Mouse (Mus musculus): ENCODE measurements around the gene Commd2.

Commd2 gene

DNA sequence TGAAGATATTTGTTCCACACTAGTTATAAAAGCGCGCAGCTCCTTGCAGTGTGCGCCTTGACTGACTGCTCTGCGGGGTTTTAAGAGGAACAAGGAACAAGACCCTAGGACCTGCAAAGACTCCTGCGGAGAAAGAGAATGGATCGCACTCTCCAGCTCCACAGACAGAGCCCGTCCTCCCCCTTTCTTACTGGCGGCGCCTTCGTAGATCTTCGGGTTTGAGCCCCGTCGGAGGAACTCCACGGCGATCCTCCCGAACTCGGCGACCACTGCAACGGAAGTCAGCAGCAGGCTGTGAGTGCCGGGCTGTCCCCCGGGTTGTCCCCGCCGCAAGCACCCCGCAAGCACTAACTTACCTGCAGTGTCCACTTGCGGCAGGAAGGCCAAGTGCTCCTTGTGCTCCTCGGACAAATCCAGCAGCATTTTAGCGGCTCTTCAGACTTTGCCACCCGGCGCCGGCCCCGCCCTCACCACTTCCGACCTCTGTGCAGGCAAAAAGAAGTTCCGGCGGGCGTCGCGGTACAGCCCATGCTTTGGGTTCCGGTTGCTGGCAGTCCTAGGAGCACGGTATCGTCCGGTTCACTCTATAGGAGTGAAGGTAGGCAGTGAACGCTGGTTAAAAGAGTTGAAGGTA lies at the start of gene Commd2:
Gene Commd2 (minus strand): TSS at position 485 of the 634 bp plus-strand sequence.
- DNase-seq = peak; percentile 91

DNA sequence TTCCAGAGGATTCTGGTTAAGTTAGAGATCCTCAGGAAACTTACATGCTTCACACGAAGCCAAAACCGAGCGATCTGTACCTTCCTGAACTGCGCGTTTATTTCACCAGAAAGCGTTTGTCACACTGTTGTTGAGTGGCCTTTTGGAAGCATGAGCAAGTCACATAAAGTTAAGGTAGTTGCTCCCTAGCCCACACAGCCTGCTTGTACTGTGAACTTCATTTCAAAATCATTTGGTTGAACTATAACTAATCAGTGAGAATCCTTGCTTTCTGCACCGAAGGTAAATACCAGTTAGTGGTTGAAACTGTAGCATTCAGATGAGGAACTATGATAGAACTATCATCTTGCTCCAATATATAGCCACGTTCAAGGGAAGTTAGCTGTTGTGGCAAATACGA lies 45.3 kb upstream of the Commd2 start:
- no peak for DNase-seq

DNA sequence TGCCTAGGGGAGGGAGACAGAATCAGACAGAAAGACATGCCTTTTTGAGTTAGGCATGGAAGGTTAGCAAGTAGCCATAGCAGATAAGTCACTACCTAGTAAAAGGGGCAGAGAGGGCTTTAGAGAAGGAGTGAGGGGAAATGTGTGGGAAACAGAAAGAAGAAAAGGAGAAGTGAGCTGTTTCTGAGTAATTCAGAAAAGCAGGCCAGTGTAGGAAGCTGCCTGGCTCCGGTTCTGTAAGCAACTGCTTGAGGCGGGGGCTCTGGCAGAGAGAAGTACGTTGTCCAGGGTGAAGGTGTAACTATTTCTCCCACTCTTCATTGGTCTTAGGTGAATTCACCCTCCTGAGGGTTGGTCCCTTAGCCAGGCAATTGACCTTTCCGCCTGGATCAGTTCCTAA lies 44.7 kb upstream of the Commd2 start:
- no peak for DNase-seq

DNA sequence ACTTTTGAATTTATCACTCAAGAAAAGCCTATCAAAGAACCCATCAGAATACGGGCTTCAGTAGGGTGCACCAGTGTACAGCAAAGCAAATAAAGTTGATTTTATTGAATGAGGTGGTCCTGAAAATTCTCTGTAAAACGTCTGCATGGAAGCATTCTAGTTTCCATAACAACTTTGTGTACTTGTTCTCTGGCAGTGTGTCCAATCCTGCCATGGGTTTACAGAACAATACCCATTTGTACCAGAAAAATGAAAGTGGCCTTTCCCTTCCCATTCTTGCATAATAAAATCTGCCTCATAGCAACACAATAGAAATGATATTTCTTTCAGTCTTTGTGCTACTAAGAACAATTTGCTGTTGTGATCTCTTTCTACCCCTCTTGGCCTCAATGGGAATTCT lies 41.2 kb upstream of the Commd2 start, which contains the start of gene Ankub1:
Gene Ankub1 (minus strand): TSS at position 81 of the 400 bp plus-strand sequence.
- DNase-seq = no peak

DNA sequence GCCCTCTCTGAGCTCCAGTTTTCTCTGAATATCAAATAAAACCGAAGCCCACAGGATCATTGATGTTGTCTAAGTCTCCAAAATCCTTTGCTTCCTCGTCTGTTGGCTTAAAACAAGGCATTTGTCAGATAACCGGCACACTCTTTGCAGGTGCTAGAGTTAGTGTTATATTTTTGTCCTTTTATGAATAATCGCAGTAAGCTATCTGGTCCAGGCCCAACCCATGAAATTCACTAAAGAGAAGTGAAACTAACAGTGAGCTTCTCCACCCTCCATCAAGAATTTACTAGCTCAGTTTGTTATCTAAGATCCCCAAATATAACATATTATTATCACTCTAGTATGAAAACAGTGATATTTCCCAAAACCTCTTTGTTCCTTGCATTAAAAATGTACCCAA lies 40.3 kb upstream of the Commd2 start:
- DNase-seq = no peak

DNA sequence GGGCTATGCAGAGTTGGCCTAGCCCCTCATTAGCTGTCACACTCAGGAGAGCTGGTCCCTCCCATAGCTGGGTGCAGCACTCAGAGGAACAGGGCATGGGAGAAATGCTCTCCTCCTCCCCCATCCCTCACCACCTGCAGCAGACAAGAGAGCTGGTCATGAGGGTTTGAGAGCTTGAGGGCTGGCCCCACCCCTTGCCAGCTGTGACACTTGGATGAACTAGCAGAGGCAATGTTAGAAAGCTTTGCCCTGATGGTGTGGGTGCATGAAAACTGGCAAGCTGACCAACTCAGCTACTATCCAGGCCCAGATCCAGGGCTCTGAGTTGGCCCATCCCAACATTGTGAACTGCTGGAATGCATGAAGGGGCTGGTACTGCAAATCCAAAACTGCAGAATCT lies 26.3 kb upstream of the Commd2 start:
- DNase-seq = no peak

DNA sequence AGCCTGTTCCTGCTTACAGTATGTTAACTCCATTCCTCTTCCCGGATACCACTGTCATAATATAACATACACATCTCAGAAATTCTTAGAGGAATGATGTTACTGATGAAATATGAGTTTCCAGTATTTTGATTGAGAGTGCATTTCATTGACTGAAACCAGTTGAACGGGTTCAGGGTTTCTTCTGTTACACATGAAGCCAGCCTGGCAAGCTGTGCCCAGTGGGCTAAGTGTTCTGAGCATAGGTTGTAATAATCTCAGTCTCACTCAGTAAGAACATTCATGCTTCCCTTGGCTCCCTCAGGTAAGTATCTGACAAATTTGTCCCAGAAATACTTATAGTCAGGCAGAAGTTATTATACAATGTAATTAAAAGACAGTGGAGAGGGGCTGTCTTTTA lies 22.6 kb upstream of the Commd2 start:
- no peak for DNase-seq

DNA sequence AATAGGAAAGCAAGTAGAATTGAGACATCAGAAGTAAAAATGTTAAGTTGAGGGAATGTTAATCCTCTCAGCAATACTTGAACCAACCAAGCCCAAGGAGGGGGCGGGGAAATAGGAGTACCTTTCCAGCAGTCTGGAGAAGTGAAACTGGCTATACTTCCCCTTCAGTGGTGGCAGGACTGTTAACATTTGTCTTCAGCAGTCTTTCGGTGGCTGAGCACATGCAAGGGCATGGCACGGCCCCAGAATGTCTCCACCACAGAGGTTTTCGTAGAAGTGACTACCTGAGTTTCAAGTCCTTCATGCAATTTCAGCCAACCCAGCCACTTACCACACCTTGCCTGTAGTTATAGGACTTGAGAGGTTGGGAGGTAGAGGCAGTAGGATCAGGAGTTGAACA lies 22.1 kb upstream of the Commd2 start:
- DNase-seq = no peak

DNA sequence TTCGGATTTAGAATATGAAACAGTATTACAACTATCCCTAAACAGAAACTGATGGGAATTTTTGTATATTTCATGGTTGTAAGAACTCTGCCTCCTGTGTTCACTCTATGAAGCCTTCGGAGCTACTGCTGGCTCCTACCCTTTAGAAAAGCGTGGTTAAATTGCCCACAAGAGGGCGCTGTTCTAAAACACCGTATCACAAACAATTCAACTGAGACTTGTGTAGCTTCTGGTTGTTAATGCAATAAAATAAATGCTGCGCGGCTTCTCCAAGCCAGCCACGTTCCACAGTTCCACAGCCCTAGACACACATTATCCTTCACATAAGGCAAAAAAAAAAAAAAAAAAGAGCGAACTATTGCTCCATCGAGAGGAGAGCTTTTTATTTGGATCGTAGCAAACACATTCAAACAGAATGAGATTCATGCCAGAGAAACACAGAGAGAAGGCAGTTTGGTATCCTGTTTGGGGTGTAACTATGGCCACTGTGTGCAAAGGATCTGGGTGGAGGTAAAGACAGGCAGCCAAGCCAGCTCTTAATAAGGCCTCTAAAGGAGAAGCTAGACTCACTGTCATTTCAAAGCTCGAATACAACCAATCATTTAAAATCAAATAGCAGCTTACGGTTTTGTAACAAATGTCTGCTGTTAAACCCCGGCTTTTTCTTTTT lies 15.7 kb upstream of the Commd2 start:
- peak; percentile 56 for DNase-seq

DNA sequence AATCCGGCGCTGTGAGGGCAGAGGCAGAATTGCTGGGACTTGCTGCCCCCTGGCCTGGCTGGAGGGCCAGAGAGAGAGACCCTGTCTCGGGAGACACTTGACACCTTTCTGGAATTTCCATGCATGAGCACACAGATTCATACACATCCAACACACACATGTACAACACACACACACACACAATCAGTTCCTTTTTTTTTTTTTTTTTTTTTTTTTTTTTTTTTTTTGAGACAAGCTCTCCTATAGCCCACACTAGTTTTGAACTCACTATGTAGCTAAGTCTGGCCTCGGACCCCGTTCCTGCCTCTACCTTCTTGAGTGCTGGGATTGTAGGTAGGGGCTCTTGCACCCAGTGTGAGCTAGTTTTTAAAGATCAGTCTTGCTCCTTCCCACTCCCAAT lies 14.4 kb upstream of the Commd2 start:
- no peak for DNase-seq

DNA sequence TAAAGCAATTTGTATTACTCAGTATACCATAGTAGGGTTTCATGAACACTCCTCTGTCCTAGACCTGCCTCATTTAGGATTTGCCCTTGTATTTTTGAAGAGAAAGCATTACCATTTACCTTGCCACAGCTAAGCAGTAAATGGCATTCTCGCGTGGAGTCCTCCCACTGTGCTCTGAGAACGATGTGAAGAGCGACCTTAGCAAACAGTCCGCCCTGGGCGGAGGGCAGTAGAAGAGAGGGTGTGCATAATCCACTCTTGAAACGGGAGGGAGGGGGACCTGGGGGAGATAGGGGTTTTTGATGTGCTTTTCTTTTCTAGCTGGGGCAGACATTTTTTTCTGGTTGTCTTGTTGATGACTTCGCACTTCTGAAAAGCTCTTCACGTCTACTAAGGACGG lies 13.2 kb upstream of the Commd2 start:
- DNase-seq = no peak

DNA sequence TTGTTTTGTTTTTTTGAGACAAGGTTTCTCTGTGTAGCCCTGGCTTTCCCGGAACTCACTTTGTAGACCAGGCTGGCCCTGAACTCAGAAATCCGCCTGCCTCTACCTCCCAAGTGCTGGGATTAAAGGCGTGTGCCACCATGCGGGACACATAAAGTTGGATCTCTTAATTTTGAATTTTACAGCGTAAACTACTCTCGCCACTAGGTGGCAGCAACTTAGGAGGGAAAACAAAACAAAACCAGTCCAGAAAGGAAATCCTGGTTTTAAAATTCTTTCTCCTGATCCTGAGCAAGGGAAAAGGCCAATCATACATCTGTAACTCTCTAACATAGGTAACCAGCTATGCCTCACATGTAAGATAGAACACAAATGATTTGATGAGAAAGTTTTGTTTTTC lies 12.2 kb upstream of the Commd2 start:
- peak; percentile 44 for DNase-seq

DNA sequence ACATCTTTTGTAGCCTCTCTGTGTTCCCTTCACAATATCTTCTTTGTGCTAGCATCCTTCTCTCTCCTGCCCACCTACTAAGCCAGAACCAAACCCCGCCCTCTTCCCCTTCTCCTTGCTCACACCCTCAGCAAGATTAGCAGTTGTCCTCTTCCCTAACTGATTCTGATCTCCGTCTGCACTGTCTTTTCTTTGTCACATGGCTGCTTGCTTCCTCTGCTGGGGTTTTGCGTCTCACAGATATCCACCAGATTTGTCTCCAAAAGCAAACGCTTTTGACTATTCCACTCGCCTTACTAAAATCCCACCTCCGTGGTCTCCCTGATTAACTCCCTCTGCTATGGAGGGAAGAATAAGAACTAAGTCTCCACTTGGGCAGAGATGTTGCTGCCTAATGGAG lies 7.1 kb upstream of the Commd2 start:
- DNase-seq = no peak

DNA sequence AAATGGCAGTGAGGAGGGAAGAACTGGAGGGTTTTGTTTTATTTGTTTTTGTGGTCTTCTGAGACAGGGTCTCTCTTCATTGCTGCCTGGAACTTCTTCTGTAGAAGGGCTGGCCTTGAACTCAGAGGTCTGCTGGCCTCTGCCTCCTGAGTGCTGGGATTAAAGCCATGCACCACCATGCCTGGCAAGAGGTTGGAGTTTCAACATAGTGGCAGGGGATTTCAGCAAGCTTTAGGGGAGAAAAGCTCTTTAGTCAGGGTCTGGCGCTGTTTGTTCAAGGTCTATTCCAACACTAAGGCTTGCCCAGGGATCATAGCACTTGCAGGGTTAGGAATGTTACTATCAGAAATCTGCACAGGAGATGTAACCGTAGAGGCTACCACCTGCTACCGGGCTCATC lies 2.1 kb upstream of the Commd2 start:
- no peak for DNase-seq

DNA sequence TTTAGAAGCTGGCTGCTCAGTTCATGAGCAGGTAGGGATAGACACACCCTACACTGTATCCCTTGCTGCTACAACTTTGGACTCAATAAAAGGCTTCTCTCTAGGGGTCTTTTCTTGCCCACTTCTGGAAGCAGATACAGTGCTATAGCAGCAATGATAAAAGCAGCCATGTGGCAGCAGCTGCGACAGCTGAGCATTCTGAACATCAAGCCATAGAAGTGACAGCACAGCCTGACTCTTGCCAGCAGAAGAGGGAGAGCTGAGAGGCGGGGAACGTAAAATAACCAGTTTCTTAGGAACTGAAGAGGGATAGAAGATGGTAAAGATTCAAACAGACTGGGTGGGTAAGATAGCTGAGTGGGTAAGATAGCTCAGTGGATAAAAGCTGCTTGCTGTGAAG lies 970 bp upstream of the Commd2 start:
- no peak for DNase-seq

DNA sequence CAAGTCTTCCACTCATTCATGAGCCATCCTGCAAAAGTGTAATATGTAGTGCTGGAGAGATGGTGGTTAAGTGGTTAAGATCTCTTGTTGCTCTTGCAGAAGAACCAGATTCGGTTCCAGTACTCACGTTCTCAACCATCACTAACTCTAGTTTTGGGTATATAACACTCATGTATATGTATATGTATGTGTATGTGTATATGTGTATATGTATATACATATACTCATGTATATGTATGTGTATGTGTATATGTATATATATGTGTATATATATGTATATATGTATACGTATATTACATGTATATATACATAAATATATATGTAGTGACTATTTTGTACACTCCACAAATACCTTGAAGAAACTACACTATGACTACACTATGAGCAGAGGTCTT lies 347 bp upstream of the Commd2 start:
- no peak for DNase-seq

DNA sequence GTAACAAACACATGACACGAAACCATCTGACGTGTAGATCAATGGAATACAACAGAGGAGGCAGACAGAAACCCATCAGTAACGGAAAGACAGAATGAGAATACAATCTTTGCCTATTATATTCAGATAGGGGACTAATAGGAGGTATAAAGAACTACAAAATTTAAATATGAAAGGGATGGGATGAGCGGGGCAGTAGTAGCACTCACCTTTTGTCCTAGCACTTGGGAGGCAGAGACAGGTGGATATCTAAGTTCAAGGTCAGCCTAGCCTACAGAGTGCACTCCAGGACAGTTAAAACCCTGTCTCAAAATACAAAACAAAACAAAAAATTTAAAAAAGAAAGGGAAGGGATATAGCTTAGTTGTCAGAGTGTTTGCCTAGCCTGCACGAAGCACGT lies 8.3 kb downstream of the Commd2 start:
- no peak for DNase-seq

DNA sequence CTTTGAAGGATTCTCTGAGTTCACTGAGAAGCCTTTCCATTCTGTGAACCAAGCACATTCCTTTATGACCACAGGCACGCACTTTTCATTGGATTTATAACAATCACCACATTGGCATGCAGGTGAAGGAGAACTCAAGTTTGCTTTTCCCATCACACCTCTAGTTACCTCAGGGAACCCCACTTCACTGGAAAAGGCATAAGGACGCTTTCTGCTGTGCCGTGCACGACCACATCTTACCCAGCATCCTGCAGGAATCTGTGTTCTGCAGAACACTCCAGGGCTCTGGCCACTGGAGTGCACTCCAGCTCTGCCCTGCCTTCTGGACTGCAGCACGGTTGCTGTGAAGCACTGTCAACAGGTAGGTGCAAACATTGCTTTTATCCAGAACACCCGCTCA lies 13.9 kb downstream of the Commd2 start:
- no peak for DNase-seq

DNA sequence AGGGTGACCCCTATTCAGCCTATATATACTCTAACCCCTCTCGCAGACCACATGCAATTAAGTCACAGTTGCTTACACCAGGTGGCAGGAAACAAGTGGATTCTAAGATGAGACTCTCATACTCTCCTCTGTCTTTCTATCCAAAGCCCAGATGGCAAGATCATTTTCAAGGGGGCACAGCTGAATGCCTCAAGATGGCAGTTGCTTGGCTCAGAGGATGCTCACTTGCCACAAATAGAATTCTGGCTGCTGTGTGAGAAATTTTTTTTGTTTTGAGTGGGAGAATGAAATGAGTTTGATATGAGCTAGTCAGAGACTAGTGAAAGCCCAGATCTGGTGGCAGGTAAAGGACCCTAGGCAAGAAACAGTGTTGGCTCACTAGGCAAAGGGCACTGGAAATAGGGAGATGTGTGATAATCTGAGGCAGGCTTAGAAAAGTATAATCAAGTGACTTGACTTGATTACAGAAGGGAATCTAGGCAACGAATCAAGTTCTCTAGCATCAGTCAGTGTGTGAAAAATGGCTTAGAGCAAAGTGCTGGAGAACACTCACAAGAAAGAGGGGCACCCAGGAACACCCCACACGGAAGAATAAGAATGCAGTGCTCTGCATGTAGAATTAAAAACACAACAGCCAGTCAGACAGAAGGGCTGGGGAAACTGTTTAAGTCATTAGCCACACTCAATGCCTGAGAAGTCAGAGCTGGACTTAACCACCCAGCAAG lies 16.6 kb downstream of the Commd2 start:
- no peak for DNase-seq

DNA sequence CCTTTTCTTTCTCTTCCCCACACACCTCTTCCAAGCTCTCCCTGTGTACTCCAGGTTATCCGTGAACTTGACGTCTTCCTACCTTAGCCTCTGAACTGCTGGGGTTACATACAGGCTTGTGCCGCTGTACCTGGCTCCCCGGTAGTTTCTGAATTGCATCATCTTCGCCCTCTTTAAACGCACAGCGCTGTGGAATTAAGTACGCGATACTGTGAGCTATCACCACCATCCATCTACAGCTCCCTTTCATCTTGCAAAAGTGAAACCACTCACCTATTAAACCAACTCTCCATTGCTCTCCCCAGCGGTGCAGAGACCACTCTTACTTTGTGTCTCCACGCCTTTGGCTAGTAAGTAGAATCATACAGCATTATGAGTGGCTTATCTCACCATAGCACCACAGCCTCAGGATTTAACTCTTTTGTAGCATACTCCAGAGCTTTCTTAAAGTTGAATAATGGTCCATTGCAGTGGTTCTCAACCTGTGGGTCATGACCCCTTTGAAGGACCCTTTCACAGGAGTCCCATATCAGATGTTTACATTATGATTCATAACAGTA lies 24.5 kb downstream of the Commd2 start:
- DNase-seq = no peak

DNA sequence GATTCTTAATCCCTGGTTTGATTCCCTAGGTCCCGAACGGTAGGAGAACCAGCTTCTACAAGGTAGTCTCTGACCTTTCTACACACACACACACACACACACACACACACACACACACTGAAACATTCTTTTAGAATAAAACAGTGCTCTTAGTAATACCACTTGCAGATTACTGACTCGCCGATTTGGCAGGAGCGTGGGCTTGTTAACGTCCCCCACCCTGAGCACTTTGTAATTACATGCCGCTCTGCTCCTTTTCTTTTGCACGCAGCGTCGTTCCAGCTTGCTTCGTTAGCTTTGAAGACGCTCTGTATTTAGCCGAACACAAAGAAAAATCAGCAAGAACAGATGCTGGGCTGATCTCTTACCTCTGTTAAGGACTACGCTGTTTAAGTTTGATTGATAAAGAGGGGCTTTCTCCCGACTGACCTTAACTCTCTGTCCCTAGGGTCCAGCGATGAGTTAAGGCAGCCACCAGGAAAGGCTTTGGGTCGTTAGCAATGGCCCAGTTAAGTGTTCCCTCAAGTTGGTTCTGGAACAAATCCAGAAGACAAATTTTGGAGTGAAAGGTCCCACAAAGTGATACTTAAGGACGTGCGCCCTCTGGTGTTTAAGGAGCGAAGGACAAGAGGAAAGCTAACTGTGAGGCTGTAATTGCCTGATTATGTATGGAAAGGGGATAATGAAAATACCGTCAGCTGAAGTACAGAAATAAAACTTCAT lies 26.1 kb downstream of the Commd2 start:
- peak; percentile 46 for DNase-seq

DNA sequence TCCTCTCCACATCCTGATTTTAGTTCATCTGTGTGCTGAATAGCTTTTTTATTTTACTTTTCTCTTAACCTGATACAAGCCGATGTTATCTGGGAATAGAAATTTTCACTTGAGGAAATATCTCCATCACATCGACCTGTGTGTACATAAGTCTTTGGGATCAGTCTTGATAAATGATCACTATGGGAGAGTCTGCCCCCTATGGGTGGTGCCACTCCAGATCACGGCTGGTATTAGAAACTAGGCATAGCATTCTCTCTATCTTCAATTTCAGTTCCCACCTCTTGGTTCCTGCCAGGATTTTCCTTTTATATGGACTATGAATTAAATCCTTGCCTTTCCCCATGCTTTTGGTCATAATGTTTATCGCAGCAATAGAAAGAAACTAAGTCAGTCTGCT lies 31.8 kb downstream of the Commd2 start:
- no peak for DNase-seq

DNA sequence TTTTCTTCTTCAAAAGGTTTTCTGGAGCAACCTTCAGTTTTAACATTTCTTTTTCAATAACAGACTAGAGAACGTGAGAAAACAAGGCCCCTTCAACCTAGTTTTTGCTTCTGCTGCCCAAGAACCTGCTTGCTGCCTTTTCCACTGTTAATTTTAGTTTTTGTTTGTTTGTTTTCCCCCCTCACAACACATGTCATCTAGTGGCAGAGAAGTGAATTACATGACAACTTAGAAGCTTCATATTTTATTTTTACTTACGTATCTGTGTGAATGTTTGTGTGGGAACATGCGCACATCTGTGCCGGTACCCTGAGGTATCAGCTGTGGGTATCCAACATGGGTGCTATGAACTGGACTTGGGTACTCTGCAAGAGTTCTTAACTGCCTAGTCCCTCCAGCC lies 35.9 kb downstream of the Commd2 start:
- no peak for DNase-seq

Data from thymus, postnatal 14 days (tissue).